Mouse (Mus musculus) liver, embryonic 12.5 days (tissue): ENCODE measurements around the gene Tnfrsf12a. TPM values are rescaled to one million over a fixed set of nuclear protein-coding genes. Genes with fewer than 3 reads are reported as not detected.

Source experiments
- ATAC-seq: fragments of 200-750 bp; cut with Nextera tagmentation; 2 replicates; pipeline ENCODE4 v1.8.0; 2017; ENCODE audit warnings: moderate number of reproducible peaks, mild to moderate bottlenecking, moderate library complexity
- H3K27ac ChIP-seq: fragments of 300-500 bp; sonication (generic); 2 replicates; pipeline ENCODE4 v1.5.1; 2016; ENCODE audit warnings: mild to moderate bottlenecking
- H3K27me3 ChIP-seq: fragments of 300-500 bp; sonication (generic); replicated peaks from 2 replicates; pipeline ENCODE4 v1.6.1; 2016; ENCODE audit warnings: mild to moderate bottlenecking, moderate library complexity
- H3K36me3 ChIP-seq: fragments of 300-500 bp; sonication (generic); 2 replicates; pipeline ENCODE4 v1.6.1; 2016; ENCODE audit warnings: mild to moderate bottlenecking, moderate library complexity
- H3K4me1 ChIP-seq: fragments of 300-500 bp; sonication (generic); 2 replicates; pipeline ENCODE4 v1.6.1; 2016
- H3K4me2 ChIP-seq: fragments of 300-500 bp; sonication (generic); 2 replicates; pipeline ENCODE4 v1.6.1; 2016; ENCODE audit warnings: mild to moderate bottlenecking, moderate library complexity
- H3K4me3 ChIP-seq: fragments of 300-500 bp; sonication (generic); 2 replicates; pipeline ENCODE4 v1.5.1; 2016; ENCODE audit warnings: mild to moderate bottlenecking, moderate library complexity
- H3K9ac ChIP-seq: fragments of 300-500 bp; sonication (generic); 2 replicates; pipeline ENCODE4 v1.6.1; 2016; ENCODE audit warnings: mild to moderate bottlenecking, moderate library complexity
- H3K9me3 ChIP-seq: fragments of 300-500 bp; sonication (generic); replicated peaks from 2 replicates; pipeline ENCODE4 v1.6.1; 2016; ENCODE audit warnings: mild to moderate bottlenecking, moderate library complexity
- WGBS: fragments of 180-500 bp; shearing (Covaris S2); methylation state at CpG from one replicate; pipeline ENCODE4 v1.1.7; 2016; ENCODE audit not compliant: insufficient replicate concordance; 5-methylcytosine and 5-hydroxymethylcytosine counted together
- polyA plus RNA-seq: library from polyadenylated mRNA; unstranded; fragments of >200 nt; fragmentation: Nextera tagmentation; extraction: Ambion mirVana; gene quantifications from 2 replicates; pipeline ENCODE4 v1.2.1, GENCODE M21; 2016

Gene Tnfrsf12a
- polyA plus RNA-seq, 1 experiment from 2014 or later: 7.1 TPM

GRCm38 (mm10) chr17:23703301-23703700 lies 26.0 kb upstream of the Tnfrsf12a start:
- no peaks in the 10 kb centered on the region for H3K9me3 ChIP-seq
- no peak overlapping the region for H3K27ac ChIP-seq
- H3K9ac ChIP-seq: no peak overlapping the region
- H3K36me3 ChIP-seq: no peaks in the 10 kb centered on the region
- peaks cover 87% of the 10 kb centered on the region for H3K27me3 ChIP-seq
- no peak overlapping the region for H3K4me3 ChIP-seq
- ATAC-seq: no peak
- WGBS: 66% methylated on average over 9 of the region's 9 CpGs
- no peak overlapping the region for H3K4me2 ChIP-seq
- peaks cover 12% of the 10 kb centered on the region; the same call in 1 of the 2 replicates for H3K4me1 ChIP-seq

GRCm38 (mm10) chr17:23700079-23700478 lies 22.8 kb upstream of the Tnfrsf12a start:
- ATAC-seq: peak; percentile 85
- Histone ChIP-seq H3K36me3 (no peaks in the 10 kb centered on the region), H3K9me3 (no peaks in the 10 kb centered on the region), H3K27ac (no peak overlapping the region), H3K4me3 (peak overlapping the region; percentile 64), H3K4me2 (peak overlapping the region; percentile 92), H3K9ac (peak overlapping the region; percentile 55), H3K4me1 (peaks cover 12% of the 10 kb centered on the region; the same call in 1 of the 2 replicates), H3K27me3 (peaks cover 89% of the 10 kb centered on the region)
- WGBS: 4% methylated on average over 28 of the region's 28 CpGs

DNA sequence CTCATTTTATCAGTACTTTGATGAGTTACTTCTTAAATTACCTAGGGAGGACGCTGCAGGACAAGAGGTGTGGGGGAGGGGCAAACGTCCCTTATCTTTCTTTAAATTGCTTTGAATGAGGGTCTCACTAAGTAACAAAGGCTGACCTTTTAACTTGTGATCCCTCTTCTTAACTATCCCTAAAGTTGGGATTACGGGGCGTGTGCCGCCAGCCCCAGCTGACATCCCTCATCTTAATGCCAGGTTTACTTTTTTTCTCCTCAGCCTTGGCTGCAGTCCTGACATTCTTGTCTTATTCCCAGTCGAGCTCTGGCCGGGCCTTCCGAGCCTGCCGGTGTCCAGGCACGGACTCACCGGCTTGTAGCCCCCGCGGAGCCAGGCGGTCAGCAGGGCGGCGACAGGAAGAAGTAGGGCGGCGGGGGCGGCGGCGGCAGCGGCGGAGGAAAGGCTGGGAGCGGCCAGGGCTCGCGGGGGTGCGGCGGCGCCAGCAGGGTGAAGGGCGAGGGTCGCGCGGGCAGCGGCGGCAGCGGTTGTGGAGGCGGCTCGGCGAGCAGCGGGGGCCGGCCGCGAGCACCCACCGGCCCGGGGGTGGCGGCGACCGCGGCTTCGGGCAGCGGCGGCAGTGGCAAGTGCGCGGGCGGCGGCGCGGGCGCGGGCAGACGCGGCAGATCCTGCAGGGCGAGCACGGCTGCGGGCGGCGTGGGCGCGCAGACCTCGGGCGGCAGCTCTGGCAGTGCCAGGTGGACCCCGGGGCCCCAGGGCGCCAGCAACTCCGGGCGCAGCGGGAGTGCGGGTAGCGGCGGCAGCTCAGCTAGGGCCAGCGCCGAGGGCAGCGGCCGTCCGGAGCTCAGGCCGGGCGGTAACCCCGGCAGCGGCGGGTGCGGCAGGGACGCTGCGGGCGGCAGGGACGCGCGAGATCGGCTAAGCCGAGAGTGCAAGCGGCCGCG lies 22.1 kb upstream of the Tnfrsf12a start:
- H3K4me3 ChIP-seq: peak overlapping the region; percentile 64
- peak; percentile 30; the same call in 1 of the 2 replicates for ATAC-seq
- 3% methylated on average over 67 of the region's 101 CpGs for WGBS
- peaks cover 88% of the 10 kb centered on the region for H3K27me3 ChIP-seq
- peak overlapping the region; percentile 92 for H3K4me2 ChIP-seq
- no peak overlapping the region for H3K27ac ChIP-seq
- no peaks in the 10 kb centered on the region for H3K9me3 ChIP-seq
- peak overlapping the region; percentile 55 for H3K9ac ChIP-seq
- H3K4me1 ChIP-seq: peaks cover 12% of the 10 kb centered on the region; the same call in 1 of the 2 replicates
- H3K36me3 ChIP-seq: no peaks in the 10 kb centered on the region

DNA sequence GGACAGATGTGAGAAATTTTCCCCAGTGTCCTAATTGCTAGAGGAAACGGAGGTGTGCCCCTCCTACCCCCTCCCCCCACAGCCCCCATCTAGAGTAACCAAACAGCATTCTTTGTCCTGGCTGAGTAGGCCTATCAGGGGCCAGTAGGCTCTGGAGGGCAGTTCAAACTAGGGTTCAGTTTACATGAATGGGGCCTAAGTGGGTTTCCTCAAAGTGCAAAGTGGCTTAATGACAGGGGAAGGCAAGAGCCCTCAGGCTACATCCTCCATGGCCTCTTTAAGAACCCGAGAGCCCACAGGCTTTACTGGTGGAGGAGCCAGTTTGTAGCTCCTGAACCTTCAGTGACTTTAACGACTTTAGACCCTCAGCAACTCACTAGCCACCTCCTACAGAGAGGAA lies 18.5 kb upstream of the Tnfrsf12a start:
- H3K36me3 ChIP-seq: no peaks in the 10 kb centered on the region
- H3K4me2 ChIP-seq: no peak overlapping the region
- no peak for ATAC-seq
- H3K9me3 ChIP-seq: no peaks in the 10 kb centered on the region
- H3K9ac ChIP-seq: no peak overlapping the region
- no peak overlapping the region for H3K27ac ChIP-seq
- peaks cover 12% of the 10 kb centered on the region; the same call in 1 of the 2 replicates for H3K4me1 ChIP-seq
- H3K4me3 ChIP-seq: no peak overlapping the region
- WGBS: 14% methylated on average over 3 of the region's 3 CpGs
- H3K27me3 ChIP-seq: peaks cover 80% of the 10 kb centered on the region

- Histone ChIP-seq H3K4me2 (no peak overlapping the region), H3K9me3 (no peaks in the 10 kb centered on the region), H3K4me1 (peaks cover 4% of the 10 kb centered on the region; the same call in 1 of the 2 replicates), H3K9ac (no peak overlapping the region), H3K36me3 (no peaks in the 10 kb centered on the region), H3K27ac (no peak overlapping the region), H3K27me3 (peaks cover 66% of the 10 kb centered on the region), H3K4me3 (no peak overlapping the region)
- no peak for ATAC-seq
- 50% methylated on average over 1 of the region's 1 CpGs for WGBS
Observed at GRCm38 (mm10) chr17:23694491-23694890, 17.2 kb upstream of the Tnfrsf12a start.

GRCm38 (mm10) chr17:23683856-23684672 lies 6.8 kb upstream of the Tnfrsf12a start, which contains the start of gene Cldn9:
Gene Cldn9 (minus strand): TSS chr17:23684026.
- Histone ChIP-seq H3K27ac (no peak within 1 kb of the TSS), H3K4me3 (no peak within 1 kb of the TSS), H3K9me3 (no peaks in the 10 kb centered on the region), H3K9ac (no peak within 1 kb of the TSS), H3K4me2 (no peak within 1 kb of the TSS), H3K27me3 (peaks cover 67% of the 10 kb centered on the region), H3K36me3 (no peaks in the 10 kb centered on the region), H3K4me1 (peaks cover 5% of the 10 kb centered on the region; the same call in 1 of the 2 replicates)
- 23% methylated on average over 15 of the region's 15 CpGs for WGBS
- ATAC-seq: no peak

- H3K36me3 ChIP-seq: no peaks in the 10 kb centered on the region
- peaks cover 76% of the 10 kb centered on the region for H3K27me3 ChIP-seq
- no peak overlapping the region for H3K9ac ChIP-seq
- peaks cover 5% of the 10 kb centered on the region; the same call in 1 of the 2 replicates for H3K4me1 ChIP-seq
- ATAC-seq: no peak
- WGBS: 20% methylated on average over 15 of the region's 15 CpGs
- no peak overlapping the region for H3K4me2 ChIP-seq
- no peak overlapping the region for H3K4me3 ChIP-seq
- H3K27ac ChIP-seq: no peak overlapping the region
- no peaks in the 10 kb centered on the region for H3K9me3 ChIP-seq
Observed at GRCm38 (mm10) chr17:23683226-23683625, 6.0 kb upstream of the Tnfrsf12a start.

GRCm38 (mm10) chr17:23682530-23682929 lies 5.3 kb upstream of the Tnfrsf12a start:
- ATAC-seq: no peak
- Histone ChIP-seq H3K27me3 (peaks cover 83% of the 10 kb centered on the region), H3K27ac (no peak overlapping the region), H3K4me2 (no peak overlapping the region), H3K9me3 (no peaks in the 10 kb centered on the region), H3K4me1 (peaks cover 8% of the 10 kb centered on the region), H3K36me3 (no peaks in the 10 kb centered on the region), H3K9ac (no peak overlapping the region), H3K4me3 (no peak overlapping the region)
- 57% methylated on average over 3 of the region's 3 CpGs for WGBS

DNA sequence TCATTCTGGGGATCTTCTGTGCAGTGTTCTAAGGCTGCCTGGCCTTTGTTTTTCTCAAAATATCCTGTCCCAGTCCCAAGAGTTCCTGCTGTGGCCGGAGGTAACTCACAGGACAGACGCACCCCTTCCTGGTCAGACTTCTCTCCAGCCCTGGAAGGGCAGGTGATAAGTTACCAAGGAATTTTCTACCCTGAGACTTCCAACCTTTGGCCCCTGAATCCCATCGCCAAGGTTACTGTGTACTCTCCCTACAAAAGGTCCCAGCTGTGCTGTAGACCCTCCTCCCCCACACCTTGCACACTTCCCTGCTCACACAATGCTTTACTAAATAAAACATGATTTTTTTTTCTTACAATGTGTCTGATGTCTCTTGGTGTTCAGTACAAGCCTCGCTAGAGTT lies 4.8 kb upstream of the Tnfrsf12a start:
- H3K27ac ChIP-seq: no peak overlapping the region
- ATAC-seq: no peak
- no peaks in the 10 kb centered on the region for H3K36me3 ChIP-seq
- peaks cover 12% of the 10 kb centered on the region for H3K4me1 ChIP-seq
- no peak overlapping the region for H3K4me3 ChIP-seq
- no peaks in the 10 kb centered on the region for H3K9me3 ChIP-seq
- WGBS: 46% methylated on average over 4 of the region's 4 CpGs
- H3K9ac ChIP-seq: no peak overlapping the region
- H3K27me3 ChIP-seq: peaks cover 87% of the 10 kb centered on the region
- H3K4me2 ChIP-seq: no peak overlapping the region

GRCm38 (mm10) chr17:23681086-23681485 lies 3.8 kb upstream of the Tnfrsf12a start:
- no peak overlapping the region for H3K9ac ChIP-seq
- WGBS: 45% methylated on average over 10 of the region's 10 CpGs
- no peak overlapping the region for H3K4me3 ChIP-seq
- peaks cover 22% of the 10 kb centered on the region for H3K4me1 ChIP-seq
- H3K4me2 ChIP-seq: no peak overlapping the region
- no peaks in the 10 kb centered on the region for H3K36me3 ChIP-seq
- H3K27ac ChIP-seq: no peak overlapping the region
- H3K27me3 ChIP-seq: peaks cover 97% of the 10 kb centered on the region
- no peaks in the 10 kb centered on the region for H3K9me3 ChIP-seq
- ATAC-seq: no peak

GRCm38 (mm10) chr17:23680336-23680735 lies 3.1 kb upstream of the Tnfrsf12a start:
- no peaks in the 10 kb centered on the region for H3K36me3 ChIP-seq
- no peaks in the 10 kb centered on the region for H3K9me3 ChIP-seq
- H3K4me3 ChIP-seq: no peak overlapping the region
- no peak overlapping the region for H3K9ac ChIP-seq
- no peak for ATAC-seq
- WGBS: 40% methylated on average over 9 of the region's 9 CpGs
- H3K4me2 ChIP-seq: no peak overlapping the region
- H3K27me3 ChIP-seq: peaks cover 100% of the 10 kb centered on the region
- peaks cover 30% of the 10 kb centered on the region for H3K4me1 ChIP-seq
- no peak overlapping the region for H3K27ac ChIP-seq
